Mouse (Mus musculus) neural tube, embryonic 12.5 days (tissue): ENCODE data around the gene Atp8a1. TPM values are rescaled to one million over a fixed set of nuclear protein-coding genes. Genes with fewer than 3 reads are reported as not detected.

Experiments used
- ATAC-seq: fragments of 200-750 bp; cut with Nextera tagmentation; 2 replicates; pipeline ENCODE4 v1.8.0; 2017; ENCODE audit warnings: low read depth, mild to moderate bottlenecking, moderate TSS enrichment, moderate library complexity; ENCODE audit not compliant: low FRiP score
- H3K27ac ChIP-seq: fragments of 300-500 bp; sonication (generic); 2 replicates; pipeline ENCODE4 v1.5.1; 2016
- H3K27me3 ChIP-seq: fragments of 300-500 bp; sonication (generic); replicated peaks from 2 replicates; pipeline ENCODE4 v1.6.1; 2016; ENCODE audit warnings: mild to moderate bottlenecking
- H3K36me3 ChIP-seq: fragments of 300-500 bp; sonication (generic); 2 replicates; pipeline ENCODE4 v1.6.1; 2016; ENCODE audit warnings: mild to moderate bottlenecking
- H3K4me1 ChIP-seq: fragments of 300-500 bp; sonication (generic); 2 replicates; pipeline ENCODE4 v1.6.1; 2016
- H3K4me2 ChIP-seq: fragments of 300-500 bp; sonication (generic); replicated peaks from 2 replicates; pipeline ENCODE4 v1.6.1; 2016; ENCODE audit warnings: mild to moderate bottlenecking
- H3K4me3 ChIP-seq: fragments of 300-500 bp; sonication (generic); 2 replicates; pipeline ENCODE4 v1.5.1; 2016
- H3K9ac ChIP-seq: fragments of 300-500 bp; sonication (generic); 2 replicates; pipeline ENCODE4 v1.6.1; 2016; ENCODE audit warnings: mild to moderate bottlenecking
- H3K9me3 ChIP-seq: fragments of 300-500 bp; sonication (generic); 2 replicates; pipeline ENCODE4 v1.6.1; 2016; ENCODE audit warnings: mild to moderate bottlenecking
- WGBS: fragments of 180-500 bp; shearing (Covaris S2); methylation state at CpG from one replicate; pipeline ENCODE4 v1.1.7; 2016; 5-methylcytosine and 5-hydroxymethylcytosine counted together
- polyA plus RNA-seq: library from polyadenylated mRNA; unstranded; fragments of >200 nt; fragmentation: Nextera tagmentation; extraction: Ambion mirVana; gene quantifications from 2 replicates; pipeline ENCODE4 v1.2.1, GENCODE M21; 2016

Atp8a1 gene
- polyA plus RNA-seq, 1 experiment from 2014 or later, result 34.7 TPM

DNA sequence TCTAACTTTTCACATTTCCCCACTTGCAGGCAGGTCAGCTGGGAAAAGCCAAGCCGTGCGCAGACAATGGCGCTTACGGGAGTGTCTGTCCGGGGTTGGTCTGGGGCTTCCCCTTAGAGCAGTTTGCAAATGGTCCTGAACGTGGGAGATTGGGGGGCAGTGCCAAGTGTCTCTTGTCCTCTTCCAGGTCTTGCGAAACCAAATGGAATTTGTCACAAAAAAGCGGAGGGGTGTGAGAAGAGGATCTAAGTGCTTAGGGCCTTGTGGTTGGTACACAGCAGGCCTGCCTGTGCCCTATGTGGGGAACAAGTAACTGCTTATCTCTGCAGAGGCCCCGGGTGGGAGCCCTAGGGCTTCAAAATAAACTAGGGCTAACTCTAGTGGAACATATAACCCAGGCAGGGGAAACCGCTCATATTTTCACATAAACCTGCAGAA, 213.4 kb downstream of the Atp8a1 start:
- 5% methylated on average over 10 of the region's 10 CpGs for WGBS
- Histone ChIP-seq H3K4me2 (peak overlapping the region; percentile 43), H3K9me3 (no peaks in the 10 kb centered on the region), H3K27ac (peak overlapping the region; percentile 37; the same call in 1 of the 2 replicates), H3K4me1 (peaks cover 11% of the 10 kb centered on the region), H3K27me3 (no peaks in the 10 kb centered on the region), H3K9ac (no peak overlapping the region), H3K36me3 (no peaks in the 10 kb centered on the region), H3K4me3 (no peak overlapping the region)
- ATAC-seq, result peak; percentile 69

DNA sequence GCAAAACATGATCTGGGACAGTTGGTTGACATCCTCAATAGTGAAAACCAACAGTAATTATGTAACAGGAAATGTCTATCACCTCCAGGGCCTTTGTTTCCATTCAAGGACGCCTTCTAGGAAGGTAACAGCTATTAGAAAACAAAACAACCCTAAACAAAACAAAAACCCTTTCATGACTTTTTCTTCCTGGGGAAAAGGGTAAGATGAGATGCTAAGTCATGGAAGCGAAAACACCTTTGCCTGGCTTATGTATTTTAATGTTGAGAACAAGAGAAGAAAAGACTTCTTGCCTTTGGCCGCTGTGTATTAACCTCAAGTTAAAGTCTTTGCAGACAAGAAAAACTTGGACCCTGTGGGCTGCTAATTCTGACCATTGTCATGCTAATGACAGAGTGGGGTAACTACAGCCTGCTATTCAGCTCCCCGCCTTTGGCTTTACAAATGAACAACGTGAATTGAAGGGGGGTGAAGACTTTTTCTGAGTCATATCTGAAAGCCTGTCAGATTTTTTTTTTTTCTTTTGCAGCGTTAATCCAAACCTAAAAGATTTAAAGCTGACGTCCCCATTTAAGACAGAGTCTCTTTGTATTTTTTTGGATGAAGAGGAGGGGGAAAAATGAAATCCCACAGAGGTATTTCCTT, 214.0 kb downstream of the Atp8a1 start:
- Histone ChIP-seq H3K36me3 (no peaks in the 10 kb centered on the region), H3K27me3 (no peaks in the 10 kb centered on the region), H3K4me1 (peaks cover 11% of the 10 kb centered on the region), H3K4me2 (peak overlapping the region; percentile 43), H3K9ac (no peak overlapping the region), H3K27ac (peak overlapping the region; percentile 37; the same call in 1 of the 2 replicates), H3K4me3 (no peak overlapping the region), H3K9me3 (no peaks in the 10 kb centered on the region)
- peak; percentile 58; the same call in 1 of the 2 replicates for ATAC-seq
- 8% methylated on average over 7 of the region's 7 CpGs for WGBS

DNA sequence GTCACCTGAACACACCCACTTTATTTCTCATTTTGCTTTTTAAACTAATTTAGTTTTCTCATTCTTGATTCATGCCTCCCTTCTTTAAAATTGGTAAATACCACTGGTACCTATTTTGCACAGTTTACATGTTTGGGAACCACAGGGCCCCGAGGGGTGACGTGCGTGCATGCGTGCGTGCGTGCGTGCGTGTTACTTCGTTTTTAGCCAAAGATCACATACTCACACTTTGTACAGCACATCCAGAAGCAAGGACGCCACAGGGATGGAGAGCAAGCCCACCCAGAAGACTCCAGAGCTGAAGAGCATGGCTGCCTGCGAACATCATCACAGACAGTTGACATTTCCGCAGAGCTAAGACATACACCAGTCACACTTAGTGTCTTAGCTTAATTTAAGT, 216.0 kb downstream of the Atp8a1 start:
- no peak overlapping the region for H3K27ac ChIP-seq
- peaks cover 11% of the 10 kb centered on the region for H3K4me1 ChIP-seq
- H3K9ac ChIP-seq, result no peak overlapping the region
- H3K27me3 ChIP-seq, result no peaks in the 10 kb centered on the region
- ATAC-seq, result no peak
- no peak overlapping the region for H3K4me2 ChIP-seq
- WGBS, result 93% methylated on average over 12 of the region's 12 CpGs
- H3K36me3 ChIP-seq, result no peaks in the 10 kb centered on the region
- no peak overlapping the region for H3K4me3 ChIP-seq
- no peaks in the 10 kb centered on the region for H3K9me3 ChIP-seq

DNA sequence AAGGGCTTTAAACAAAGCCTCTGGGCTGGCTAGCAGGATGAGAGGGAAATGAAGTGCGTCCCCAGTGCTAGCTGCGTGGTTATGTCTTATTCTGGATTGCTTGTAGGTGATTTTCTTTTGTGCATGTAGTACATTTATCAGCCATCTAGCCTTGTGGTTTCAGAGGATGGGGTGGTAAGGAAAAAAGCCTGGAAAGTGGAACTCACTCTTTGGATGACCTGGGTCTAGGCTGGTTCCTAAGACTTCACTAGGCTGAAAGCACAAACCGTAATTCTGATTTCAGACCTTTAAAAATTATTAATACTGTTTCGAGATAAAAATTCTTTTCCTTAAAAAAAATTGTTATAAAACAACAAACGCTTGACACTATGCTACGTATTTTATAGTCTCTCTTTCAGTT, 217.4 kb downstream of the Atp8a1 start:
- no peaks in the 10 kb centered on the region for H3K36me3 ChIP-seq
- H3K9ac ChIP-seq, result no peak overlapping the region
- no peak overlapping the region for H3K4me3 ChIP-seq
- no peaks in the 10 kb centered on the region for H3K27me3 ChIP-seq
- no peak overlapping the region for H3K27ac ChIP-seq
- no peaks in the 10 kb centered on the region for H3K9me3 ChIP-seq
- peaks cover 11% of the 10 kb centered on the region for H3K4me1 ChIP-seq
- ATAC-seq, result no peak
- no peak overlapping the region for H3K4me2 ChIP-seq
- WGBS, result 85% methylated on average over 6 of the region's 6 CpGs

- H3K9me3 ChIP-seq, result no peaks in the 10 kb centered on the region
- H3K27me3 ChIP-seq, result no peaks in the 10 kb centered on the region
- H3K36me3 ChIP-seq, result no peaks in the 10 kb centered on the region
- ATAC-seq, result no peak
- no peak overlapping the region for H3K9ac ChIP-seq
- peaks cover 9% of the 10 kb centered on the region for H3K4me1 ChIP-seq
- no peak overlapping the region for H3K4me3 ChIP-seq
- 61% methylated on average over 7 of the region's 7 CpGs for WGBS
- H3K27ac ChIP-seq, result no peak overlapping the region
- no peak overlapping the region for H3K4me2 ChIP-seq
These were observed 217.8 kb downstream of the Atp8a1 start for GRCm38 (mm10) chr5:67629440-67629839.

DNA sequence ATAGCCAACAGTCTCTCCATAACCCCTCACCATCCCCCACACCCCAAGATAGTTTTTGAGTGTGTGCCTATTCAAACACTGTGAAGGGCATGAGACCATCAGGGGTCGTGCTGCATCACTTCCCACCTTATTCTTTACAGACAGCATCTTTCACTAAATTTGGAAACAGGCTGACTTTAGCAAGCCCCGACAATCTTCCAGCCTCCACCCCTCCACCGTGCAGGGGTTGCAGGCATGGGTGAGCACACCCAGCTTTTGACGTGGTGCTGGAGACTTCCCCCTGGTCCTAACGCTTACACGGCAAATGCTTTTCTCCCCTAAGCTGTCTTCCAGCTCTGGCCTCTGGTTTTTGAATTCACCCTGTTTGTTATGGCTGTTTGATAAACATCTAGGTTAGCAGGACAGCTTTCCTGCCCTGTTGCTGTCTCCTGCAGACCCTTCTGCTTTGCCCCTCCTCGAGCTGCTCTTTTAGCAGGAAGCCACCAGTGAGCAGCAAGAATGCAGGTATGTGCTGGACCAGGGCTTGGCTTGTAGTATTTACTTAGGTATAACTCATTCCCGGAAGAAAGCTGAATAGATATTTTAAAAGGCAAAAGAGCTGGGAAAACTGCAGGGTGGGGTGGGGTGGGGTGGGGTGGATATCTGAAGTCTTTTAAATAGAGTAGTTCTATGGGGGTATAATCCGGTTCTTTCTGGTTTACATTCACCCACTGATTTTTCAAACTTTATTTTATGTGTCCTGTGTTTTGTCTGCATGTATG, 218.9 kb downstream of the Atp8a1 start:
- H3K27me3 ChIP-seq, result no peaks in the 10 kb centered on the region
- H3K9me3 ChIP-seq, result no peaks in the 10 kb centered on the region
- H3K27ac ChIP-seq, result no peak overlapping the region
- no peaks in the 10 kb centered on the region for H3K4me1 ChIP-seq
- no peak overlapping the region for H3K9ac ChIP-seq
- H3K36me3 ChIP-seq, result no peaks in the 10 kb centered on the region
- no peak overlapping the region for H3K4me3 ChIP-seq
- ATAC-seq, result no peak
- no peak overlapping the region for H3K4me2 ChIP-seq
- 82% methylated on average over 9 of the region's 9 CpGs for WGBS

DNA sequence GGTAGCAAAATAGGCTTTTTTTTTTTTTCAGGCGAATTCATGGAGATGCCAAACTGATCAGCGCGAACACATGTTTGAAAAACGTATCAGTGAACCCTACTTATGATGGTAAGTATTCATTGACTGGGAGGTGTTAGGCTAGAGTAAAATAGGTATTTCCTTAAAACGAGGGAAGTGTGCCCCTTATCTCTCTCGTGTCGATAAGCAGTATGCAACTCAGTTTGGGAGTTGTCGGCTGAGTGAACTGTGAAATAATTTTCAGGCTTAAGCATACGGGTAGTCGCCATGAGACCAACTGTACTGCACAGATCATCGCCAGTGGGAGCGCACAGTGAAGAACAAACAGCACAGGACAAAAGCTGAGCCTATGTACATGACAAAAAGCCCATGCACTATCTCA, 226.0 kb downstream of the Atp8a1 start:
- H3K4me2 ChIP-seq, result no peak overlapping the region
- no peak overlapping the region for H3K27ac ChIP-seq
- no peaks in the 10 kb centered on the region for H3K9me3 ChIP-seq
- peaks cover 9% of the 10 kb centered on the region for H3K36me3 ChIP-seq
- WGBS, result 93% methylated on average over 12 of the region's 12 CpGs
- H3K9ac ChIP-seq, result no peak overlapping the region
- H3K4me1 ChIP-seq, result no peaks in the 10 kb centered on the region
- no peak overlapping the region for H3K4me3 ChIP-seq
- ATAC-seq, result no peak
- H3K27me3 ChIP-seq, result no peaks in the 10 kb centered on the region

GRCm38 (mm10) chr5:67609520-67609837, 237.8 kb downstream of the Atp8a1 start:
- H3K27ac ChIP-seq, result no peak overlapping the region
- peaks cover 21% of the 10 kb centered on the region for H3K4me1 ChIP-seq
- no peak overlapping the region for H3K9ac ChIP-seq
- no peaks in the 10 kb centered on the region for H3K9me3 ChIP-seq
- peak overlapping the region; percentile 96 for H3K4me2 ChIP-seq
- H3K4me3 ChIP-seq, result no peak overlapping the region
- ATAC-seq, result no peak
- no peaks in the 10 kb centered on the region for H3K36me3 ChIP-seq
- H3K27me3 ChIP-seq, result peaks cover 60% of the 10 kb centered on the region
- WGBS, result 19% methylated on average over 2 of the region's 2 CpGs

GRCm38 (mm10) chr5:67608674-67609519, 238.3 kb downstream of the Atp8a1 start:
- H3K27me3 ChIP-seq, result peaks cover 61% of the 10 kb centered on the region

GRCm38 (mm10) chr5:67607804-67608673, 239.2 kb downstream of the Atp8a1 start, which contains the start of gene Shisa3:
Gene Shisa3, plus strand, starts transcription at chr5:67607882.
- Histone ChIP-seq H3K27me3 (peaks cover 62% of the 10 kb centered on the region), H3K27ac (no peak within 1 kb of the TSS), H3K4me3 (peak within 1 kb of the TSS; percentile 54), H3K4me2 (peak within 1 kb of the TSS; percentile 96), H3K4me1 (peaks cover 21% of the 10 kb centered on the region), H3K36me3 (no peaks in the 10 kb centered on the region), H3K9me3 (no peaks in the 10 kb centered on the region), H3K9ac (peak within 1 kb of the TSS; percentile 56)
- WGBS, result under 1% methylated on average over 86 of the region's 86 CpGs
- ATAC-seq, result peak; percentile 84

More at GRCm38 (mm10) chr5:67608674-67609519, 238.3 kb downstream of the Atp8a1 start:
- H3K4me2 ChIP-seq, result peak overlapping the region; percentile 96
- no peak overlapping the region for H3K27ac ChIP-seq
- H3K9ac ChIP-seq, result peak overlapping the region; percentile 56
- 2% methylated on average over 31 of the region's 31 CpGs for WGBS
- peaks cover 21% of the 10 kb centered on the region for H3K4me1 ChIP-seq
- H3K9me3 ChIP-seq, result no peaks in the 10 kb centered on the region
- H3K36me3 ChIP-seq, result no peaks in the 10 kb centered on the region
- ATAC-seq, result no peak
- peak overlapping the region; percentile 54 for H3K4me3 ChIP-seq
